Mouse (Mus musculus) lung, postnatal 0 days (tissue): ENCODE results near the gene Ccsap. TPM values are rescaled to one million over a fixed set of nuclear protein-coding genes. Genes with fewer than 3 reads are reported as not detected.

Source experiments
- ATAC-seq: fragments of 200-750 bp; cut with Nextera tagmentation; 2 replicates; pipeline ENCODE4 v1.8.0; 2017; ENCODE audit warnings: moderate library complexity
- DNase-seq: peaks from one replicate; pipeline ENCODE4 v3.0.0-alpha.2; 2016; ENCODE audit warnings: low spot score
- H3K27ac ChIP-seq: fragments of 300-500 bp; sonication (generic); 2 replicates; pipeline ENCODE4 v1.5.1; 2014; ENCODE audit warnings: antibody characterized with exemption, mild to moderate bottlenecking, low read length, mixed read lengths
- H3K27me3 ChIP-seq: fragments of 300-500 bp; sonication (generic); replicated peaks from 2 replicates; pipeline ENCODE4 v1.6.1; 2014; ENCODE audit warnings: low read length, mixed read lengths; ENCODE audit not compliant: insufficient read depth
- H3K36me3 ChIP-seq: fragments of 300-500 bp; sonication (generic); 2 replicates; pipeline ENCODE4 v1.6.1; 2014; ENCODE audit warnings: low read length, mixed read lengths; ENCODE audit not compliant: insufficient read depth
- H3K4me1 ChIP-seq: fragments of 300-500 bp; sonication (generic); 2 replicates; pipeline ENCODE4 v1.6.1; 2014; ENCODE audit warnings: antibody characterized with exemption, low read depth, low read length, mixed read lengths; ENCODE audit not compliant: insufficient read depth
- H3K4me2 ChIP-seq: fragments of 300-500 bp; sonication (generic); replicated peaks from 2 replicates; pipeline ENCODE4 v1.6.1; 2014; ENCODE audit warnings: low read depth, mild to moderate bottlenecking, low read length, moderate library complexity, mixed read lengths
- H3K4me3 ChIP-seq: fragments of 300-500 bp; sonication (generic); 2 replicates; pipeline ENCODE4 v1.5.1; 2014; ENCODE audit warnings: low read depth, low read length
- H3K9ac ChIP-seq: fragments of 300-500 bp; sonication (generic); replicated peaks from 2 replicates; pipeline ENCODE4 v1.6.1; 2014; ENCODE audit warnings: low read depth, mild to moderate bottlenecking
- H3K9me3 ChIP-seq: fragments of 300-500 bp; sonication (generic); 2 replicates; pipeline ENCODE4 v1.6.1; 2016; ENCODE audit warnings: low read length, mixed read lengths
- CTCF ChIP-seq: IDR thresholded peaks from 2 replicates; pipeline ENCODE4 v1.5.1; 2016; ENCODE audit warnings: antibody characterized with exemption, mild to moderate bottlenecking
- EP300 ChIP-seq: IDR thresholded peaks from 2 replicates; pipeline ENCODE4 v1.6.1; 2016; ENCODE audit warnings: antibody characterized with exemption, mild to moderate bottlenecking, control low read depth
- WGBS: fragments of 180-500 bp; shearing (Covaris S2); extraction: QIAGEN DNeasy Blood & Tissue Kit; methylation state at CpG from one replicate; pipeline ENCODE4 v1.1.7; 2014; 5-methylcytosine and 5-hydroxymethylcytosine counted together
- polyA plus RNA-seq: library from polyadenylated mRNA; unstranded; fragments of >200 nt; fragmentation: Nextera tagmentation; extraction: Ambion mirVana; gene quantifications from 2 replicates; pipeline ENCODE4 v1.2.1, GENCODE M21; 2015

The Ccsap gene
- polyA plus RNA-seq, 1 experiment from 2014 or later: 1.2 TPM

- Histone ChIP-seq H3K4me2 (no peak overlapping the region), H3K9me3 (no peaks in the 10 kb centered on the region), H3K9ac (no peak overlapping the region), H3K27ac (no peak overlapping the region), H3K4me3 (no peak overlapping the region), H3K27me3 (no peaks in the 10 kb centered on the region), H3K4me1 (peaks cover 5% of the 10 kb centered on the region; the same call in 1 of the 2 replicates), H3K36me3 (no peaks in the 10 kb centered on the region)
- ATAC-seq (no peak), DNase-seq (no peak)
- WGBS: 73% methylated on average over 6 of the region's 6 CpGs
- TF ChIP-seq CTCF (no peak), EP300 (no peak)
Measured at GRCm38 (mm10) chr8:123807852-123808573, 52.0 kb downstream of the Ccsap start.

GRCm38 (mm10) chr8:123807024-123807431 lies 53.0 kb downstream of the Ccsap start:
- no peaks in the 10 kb centered on the region for H3K27me3 ChIP-seq
- no peak overlapping the region for H3K9ac ChIP-seq
- no peak for TF ChIP-seq EP300
- TF ChIP-seq CTCF: no peak
- ATAC-seq: peak; percentile 61
- no peak overlapping the region for H3K27ac ChIP-seq
- WGBS: 5% methylated on average over 14 of the region's 14 CpGs
- no peaks in the 10 kb centered on the region for H3K9me3 ChIP-seq
- DNase-seq: peak; percentile 70
- no peaks in the 10 kb centered on the region for H3K36me3 ChIP-seq
- H3K4me3 ChIP-seq: no peak overlapping the region
- H3K4me2 ChIP-seq: peak overlapping the region; percentile 92
- peaks cover 5% of the 10 kb centered on the region; the same call in 1 of the 2 replicates for H3K4me1 ChIP-seq

- no peaks in the 10 kb centered on the region for H3K27me3 ChIP-seq
- TF ChIP-seq CTCF (no peak), EP300 (no peak)
Measured at GRCm38 (mm10) chr8:123806374-123806935, 53.6 kb downstream of the Ccsap start.

GRCm38 (mm10) chr8:123805718-123806373 lies 54.2 kb downstream of the Ccsap start, which contains the start of gene Rab4a:
Gene Rab4a (plus strand): TSS chr8:123805985.
- H3K27ac ChIP-seq: peak within 1 kb of the TSS; percentile 47; the same call in 1 of the 2 replicates
- H3K9me3 ChIP-seq: no peaks in the 10 kb centered on the region
- no peaks in the 10 kb centered on the region for H3K36me3 ChIP-seq
- H3K27me3 ChIP-seq: no peaks in the 10 kb centered on the region
- H3K4me3 ChIP-seq: peak within 1 kb of the TSS; percentile 73
- ATAC-seq: peak; percentile 94
- peaks cover 5% of the 10 kb centered on the region; the same call in 1 of the 2 replicates for H3K4me1 ChIP-seq
- peak within 1 kb of the TSS; percentile 92 for H3K4me2 ChIP-seq
- peak within 1 kb of the TSS; percentile 86 for H3K9ac ChIP-seq
- DNase-seq: peak; percentile 95
- TF ChIP-seq EP300 (no peak), CTCF (no peak)
- under 1% methylated on average over 41 of the region's 48 CpGs for WGBS

More at GRCm38 (mm10) chr8:123806374-123806935, 53.6 kb downstream of the Ccsap start:
- Histone ChIP-seq H3K36me3 (no peaks in the 10 kb centered on the region), H3K4me3 (peak overlapping the region; percentile 73), H3K4me1 (peaks cover 5% of the 10 kb centered on the region; the same call in 1 of the 2 replicates), H3K27ac (no peak overlapping the region), H3K9ac (peak overlapping the region; percentile 86), H3K4me2 (peak overlapping the region; percentile 92), H3K9me3 (no peaks in the 10 kb centered on the region)
- ATAC-seq (no peak), DNase-seq (no peak)
- WGBS: 4% methylated on average over 12 of the region's 12 CpGs

GRCm38 (mm10) chr8:123805209-123805717 lies 54.7 kb downstream of the Ccsap start:
- peak overlapping the region; percentile 92 for H3K4me2 ChIP-seq
- peaks cover 5% of the 10 kb centered on the region; the same call in 1 of the 2 replicates for H3K4me1 ChIP-seq
- no peaks in the 10 kb centered on the region for H3K9me3 ChIP-seq
- 18% methylated on average over 15 of the region's 15 CpGs for WGBS
- H3K36me3 ChIP-seq: no peaks in the 10 kb centered on the region
- H3K27ac ChIP-seq: peak overlapping the region; percentile 47; the same call in 1 of the 2 replicates
- no peaks in the 10 kb centered on the region for H3K27me3 ChIP-seq
- peak overlapping the region; percentile 73 for H3K4me3 ChIP-seq
- ATAC-seq (0 out of 2 replicates have a peak, but pooled peaks have one; percentile 1), DNase-seq (no peak)
- no peak for TF ChIP-seq CTCF
- TF ChIP-seq EP300: no peak
- no peak overlapping the region for H3K9ac ChIP-seq

- DNase-seq (no peak), ATAC-seq (no peak)
- no peaks in the 10 kb centered on the region for H3K9me3 ChIP-seq
- peaks cover 5% of the 10 kb centered on the region; the same call in 1 of the 2 replicates for H3K4me1 ChIP-seq
- no peak overlapping the region for H3K27ac ChIP-seq
- no peak overlapping the region for H3K4me3 ChIP-seq
- no peak overlapping the region for H3K9ac ChIP-seq
- H3K4me2 ChIP-seq: no peak overlapping the region
- no peaks in the 10 kb centered on the region for H3K27me3 ChIP-seq
- 79% methylated on average over 7 of the region's 7 CpGs for WGBS
- no peaks in the 10 kb centered on the region for H3K36me3 ChIP-seq
- TF ChIP-seq EP300 (no peak), CTCF (no peak)
Measured at GRCm38 (mm10) chr8:123804586-123804985, 55.4 kb downstream of the Ccsap start.
